Mouse (Mus musculus) heart, adult 11 months (tissue): ENCODE measurements around the gene Dgcr6.
"Not testable (repeated sequence)": the region's sequence is repeated elsewhere in the genome, so short reads cannot be mapped to it uniquely, and the experiment has no call there.

Experiments used
- DNase-seq: peaks from one replicate; pipeline ENCODE4 v3.0.0; 2022

Gene Dgcr6

DNA sequence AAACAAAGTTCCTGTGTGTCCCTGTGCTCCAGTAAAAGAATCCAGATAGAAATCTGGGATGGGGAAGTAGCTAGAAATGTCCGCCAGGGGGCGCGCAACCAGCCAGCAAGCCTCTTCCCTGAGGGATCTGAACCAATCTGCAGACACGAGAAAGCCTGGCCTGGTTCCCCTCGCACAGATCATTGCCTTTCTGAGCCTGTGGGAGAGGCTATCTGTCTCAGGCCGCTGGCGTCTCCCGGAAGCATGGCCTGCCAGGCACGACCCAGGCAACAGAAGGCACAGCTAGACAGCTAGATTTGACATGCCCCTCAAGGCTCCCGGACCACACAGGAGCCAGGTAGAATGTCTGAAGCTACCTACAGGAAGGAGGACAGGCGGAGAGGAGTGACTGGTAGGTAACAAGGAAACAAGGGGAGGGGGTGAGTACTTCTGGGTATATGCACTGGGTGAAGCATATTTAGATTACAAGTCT is at the start of gene Dgcr6:
Gene Dgcr6 (plus strand): TSS at position 130 of the 472 bp plus-strand sequence.
- DNase-seq, result peak; percentile 95

GRCm38 (mm10) chr16:18004589-18004988 is 48.1 kb upstream of the Dgcr6 start:
- no peak for DNase-seq

- no peak for DNase-seq
Measured at GRCm38 (mm10) chr16:18007083-18007482, 45.6 kb upstream of the Dgcr6 start.

DNA sequence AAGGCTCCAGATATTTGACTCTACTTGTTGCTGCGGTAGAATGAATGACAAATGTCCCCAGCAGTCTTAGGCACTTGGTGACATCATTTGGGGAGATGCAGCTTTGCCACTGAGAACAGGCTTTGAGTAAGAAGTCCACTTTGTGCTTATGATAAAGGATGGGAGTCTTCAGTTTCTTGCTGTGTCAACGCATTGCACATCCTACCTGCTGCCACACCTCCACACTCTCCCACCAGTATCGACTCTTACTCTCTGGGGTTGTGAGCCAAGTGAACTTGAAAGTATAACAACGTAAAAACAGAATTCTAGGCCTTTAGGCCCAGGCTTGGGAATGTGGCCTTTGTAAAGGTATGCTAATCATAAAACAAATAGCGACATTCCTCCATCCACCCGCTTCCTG is 41.6 kb upstream of the Dgcr6 start:
- no peak for DNase-seq

DNA sequence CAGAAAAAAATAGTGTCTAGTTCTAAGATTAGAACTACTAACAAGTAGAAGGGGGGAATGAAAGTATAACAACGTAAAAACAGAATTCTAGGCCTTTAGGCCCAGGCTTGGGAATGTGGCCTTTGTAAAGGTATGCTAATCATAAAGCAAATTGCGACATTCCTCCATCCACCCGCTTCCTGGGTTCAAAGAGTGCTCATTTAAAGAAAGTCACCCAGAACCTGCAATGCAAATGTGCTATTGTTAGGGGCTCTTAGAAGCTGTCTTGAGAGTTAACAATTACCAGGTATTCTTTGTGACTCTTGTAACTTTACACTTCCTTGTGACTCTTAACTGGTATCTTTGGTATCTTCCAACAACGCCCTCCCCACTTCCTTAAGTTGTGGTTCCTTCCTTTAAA is 36.2 kb upstream of the Dgcr6 start:
- not testable (repeated sequence) for DNase-seq

DNA sequence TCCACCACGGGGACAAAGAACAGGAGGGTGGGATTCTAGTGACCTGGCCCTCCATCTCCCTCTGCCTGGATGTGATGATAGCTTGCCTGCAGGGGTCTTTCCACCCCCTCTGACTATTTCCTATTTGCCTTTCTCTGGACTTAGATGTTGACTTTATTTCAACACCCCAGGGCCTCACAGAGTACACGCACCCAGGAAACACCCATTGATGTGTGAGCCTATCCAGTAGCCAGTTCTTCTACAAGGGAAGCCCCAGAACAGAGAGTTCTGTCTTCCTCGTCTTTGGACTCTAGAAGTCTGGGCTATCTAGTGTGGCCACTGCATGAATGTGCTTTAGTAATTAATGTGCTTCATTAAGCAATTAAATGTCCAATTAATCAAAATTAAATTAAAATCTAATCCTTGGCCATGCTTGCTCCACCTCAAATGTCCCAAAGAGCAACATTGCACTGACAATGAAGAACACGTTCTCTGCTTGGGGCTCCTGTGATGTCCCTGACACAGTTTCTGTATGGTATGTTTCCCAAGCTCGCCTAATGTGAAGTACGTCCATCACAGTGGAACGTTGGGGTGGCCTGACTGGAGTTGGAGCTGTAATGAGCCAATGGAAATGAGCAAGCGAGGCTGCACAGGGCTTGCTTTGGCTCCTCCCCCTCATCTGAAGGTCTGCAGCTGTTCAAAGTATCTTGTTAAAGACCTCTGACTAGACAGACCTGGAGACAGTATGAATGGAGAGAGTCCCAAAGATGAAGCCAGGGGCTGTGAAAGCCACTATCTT is 29.7 kb upstream of the Dgcr6 start:
- no peak for DNase-seq

DNA sequence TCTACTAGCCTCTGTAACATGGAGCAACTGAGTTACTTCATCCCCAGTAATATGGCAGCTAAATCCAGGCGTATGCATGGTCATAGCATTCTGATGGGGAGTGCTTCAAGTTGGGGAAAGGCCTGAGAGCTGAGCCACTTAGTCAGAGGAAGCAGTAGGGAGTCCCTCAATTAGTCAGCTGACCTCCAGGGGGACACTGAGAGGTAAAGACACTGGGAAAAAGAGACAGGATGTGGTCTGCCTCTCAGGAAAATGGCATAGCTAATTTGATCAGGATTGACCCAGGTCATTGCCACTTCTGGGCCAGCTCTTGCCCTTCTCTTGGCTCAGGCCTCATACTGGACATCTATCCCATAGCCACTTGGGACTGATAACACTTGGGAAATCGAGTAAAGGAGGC is 25.3 kb upstream of the Dgcr6 start:
- DNase-seq, result no peak

DNA sequence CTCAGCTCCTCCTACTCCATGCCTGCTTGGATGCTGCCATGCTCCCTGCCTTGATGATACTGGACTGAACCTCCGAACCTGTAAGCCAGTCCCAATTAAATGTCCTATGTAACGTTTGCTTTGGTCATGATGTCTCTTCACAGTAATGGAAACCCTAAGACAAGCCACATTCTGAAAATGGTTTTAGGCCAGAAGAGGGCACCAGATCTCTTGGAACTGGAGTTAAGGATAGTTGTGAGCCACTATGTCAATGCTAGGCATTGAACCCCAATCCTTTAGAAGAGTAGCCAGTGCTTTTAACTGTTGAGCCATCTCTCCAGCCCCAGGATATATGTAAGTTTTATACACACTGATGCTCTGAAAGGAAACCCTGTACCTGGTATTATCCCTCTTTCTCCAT is 20.9 kb upstream of the Dgcr6 start:
- no peak for DNase-seq

DNA sequence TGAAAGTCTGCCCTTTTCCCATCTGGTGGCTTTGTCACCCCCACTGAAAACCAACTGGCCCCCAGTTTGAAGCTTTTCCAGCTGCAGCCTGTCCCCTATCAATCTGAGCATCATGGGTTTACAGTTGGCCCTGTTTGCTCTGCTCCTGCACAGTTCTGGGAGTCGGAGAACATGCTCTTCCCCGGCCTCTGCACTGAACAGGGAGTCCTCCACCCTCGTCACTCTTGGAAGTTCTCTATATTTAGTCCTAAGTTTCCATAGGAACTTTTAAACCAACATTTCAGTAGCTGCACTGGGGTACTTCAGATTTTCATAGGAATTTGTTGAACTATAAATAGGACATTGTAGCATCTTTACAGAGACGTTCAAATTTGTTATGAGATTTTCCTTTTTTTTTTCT is 19.4 kb upstream of the Dgcr6 start:
- DNase-seq, result no peak

DNA sequence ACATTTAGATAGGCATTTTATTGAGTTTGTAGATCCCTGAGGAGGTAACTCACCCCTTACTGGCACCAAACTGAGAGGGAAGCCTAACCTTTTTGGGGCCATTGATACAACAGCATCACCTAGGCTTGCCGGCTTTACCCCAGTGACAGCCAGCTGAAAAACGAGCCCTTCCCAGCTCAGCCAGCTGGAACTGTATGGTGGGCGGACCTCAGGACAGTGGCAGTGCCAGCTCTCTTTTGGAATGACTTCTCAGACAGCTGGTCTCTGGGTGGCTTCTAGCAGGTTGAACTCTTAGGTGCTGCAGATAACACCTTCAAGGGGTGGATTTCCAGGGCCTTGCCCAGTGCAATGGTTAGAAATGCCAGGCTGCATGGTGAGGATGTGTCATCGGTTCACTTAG is 18.4 kb upstream of the Dgcr6 start:
- DNase-seq, result no peak

- peak; percentile 89 for DNase-seq
Measured at GRCm38 (mm10) chr16:18036425-18036955, 16.2 kb upstream of the Dgcr6 start.

- DNase-seq, result no peak
Measured at GRCm38 (mm10) chr16:18037025-18037424, 15.6 kb upstream of the Dgcr6 start.

GRCm38 (mm10) chr16:18044991-18045390 is 7.7 kb upstream of the Dgcr6 start:
- no peak for DNase-seq

GRCm38 (mm10) chr16:18047660-18048059 is 5.0 kb upstream of the Dgcr6 start:
- no peak for DNase-seq

DNA sequence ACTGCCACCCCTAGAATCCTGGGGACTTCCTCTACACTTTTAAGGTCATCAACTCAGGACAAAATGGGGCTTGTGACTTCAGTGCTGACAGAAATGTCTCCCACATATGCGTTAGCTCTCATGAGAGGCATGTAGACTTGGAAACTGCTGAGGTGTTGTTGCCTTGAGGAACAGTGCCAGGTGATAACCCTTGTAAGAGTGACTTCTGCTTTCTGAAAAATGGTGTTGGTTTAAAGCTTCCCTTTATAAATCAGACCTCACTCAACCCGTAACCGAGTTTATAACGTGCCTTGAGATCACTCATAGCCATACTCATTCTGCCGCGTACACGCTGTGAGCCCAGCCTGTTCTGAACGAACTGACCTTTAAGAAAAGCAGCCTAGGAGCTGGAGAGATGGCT is 4.6 kb upstream of the Dgcr6 start:
- DNase-seq, result no peak

DNA sequence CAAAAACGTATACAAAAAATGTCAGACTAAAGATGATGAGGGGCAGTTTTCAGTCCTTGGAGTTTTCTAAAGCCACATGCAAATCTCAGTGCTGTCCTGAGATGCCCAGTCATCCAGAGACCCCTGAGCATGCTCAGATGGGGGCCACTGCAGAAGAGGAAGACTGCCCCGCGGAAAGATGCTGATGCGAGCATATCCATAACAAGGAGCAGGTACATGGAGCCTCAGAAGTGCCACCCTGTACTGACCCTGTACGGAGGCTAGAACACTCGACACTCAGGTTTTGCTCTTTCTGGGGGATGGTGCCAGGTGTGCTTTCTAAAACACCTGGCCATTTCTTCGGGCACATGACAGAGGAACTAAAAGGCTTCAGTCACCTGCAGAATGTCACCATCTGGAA is 338 bp upstream of the Dgcr6 start:
- DNase-seq, result no peak

- DNase-seq, result no peak
Measured at GRCm38 (mm10) chr16:18056215-18056614, 3.6 kb downstream of the Dgcr6 start.

DNA sequence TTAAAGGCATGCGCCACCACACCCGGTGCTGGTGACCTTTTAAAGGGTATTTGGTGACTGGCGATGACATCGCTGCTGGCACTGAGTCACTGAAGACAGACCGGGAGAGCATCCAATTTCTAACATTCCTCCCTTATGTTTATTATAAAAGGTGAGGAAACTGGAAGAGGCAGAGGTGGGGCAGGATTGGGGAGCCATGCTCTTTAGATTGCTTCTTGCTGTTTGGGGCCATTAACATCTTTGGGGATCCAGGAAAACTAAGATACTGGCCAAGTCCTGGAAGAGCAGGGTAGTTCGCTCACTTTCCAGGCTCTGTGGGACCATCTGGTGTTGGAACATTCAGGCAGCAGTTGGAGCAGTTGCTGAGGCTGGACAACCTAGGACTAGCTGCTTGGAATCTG is 5.7 kb downstream of the Dgcr6 start:
- DNase-seq, result no peak

- DNase-seq, result no peak
Measured at GRCm38 (mm10) chr16:18059243-18059642, 6.6 kb downstream of the Dgcr6 start.

- no peak for DNase-seq
Measured at GRCm38 (mm10) chr16:18061201-18061600, 8.5 kb downstream of the Dgcr6 start.

DNA sequence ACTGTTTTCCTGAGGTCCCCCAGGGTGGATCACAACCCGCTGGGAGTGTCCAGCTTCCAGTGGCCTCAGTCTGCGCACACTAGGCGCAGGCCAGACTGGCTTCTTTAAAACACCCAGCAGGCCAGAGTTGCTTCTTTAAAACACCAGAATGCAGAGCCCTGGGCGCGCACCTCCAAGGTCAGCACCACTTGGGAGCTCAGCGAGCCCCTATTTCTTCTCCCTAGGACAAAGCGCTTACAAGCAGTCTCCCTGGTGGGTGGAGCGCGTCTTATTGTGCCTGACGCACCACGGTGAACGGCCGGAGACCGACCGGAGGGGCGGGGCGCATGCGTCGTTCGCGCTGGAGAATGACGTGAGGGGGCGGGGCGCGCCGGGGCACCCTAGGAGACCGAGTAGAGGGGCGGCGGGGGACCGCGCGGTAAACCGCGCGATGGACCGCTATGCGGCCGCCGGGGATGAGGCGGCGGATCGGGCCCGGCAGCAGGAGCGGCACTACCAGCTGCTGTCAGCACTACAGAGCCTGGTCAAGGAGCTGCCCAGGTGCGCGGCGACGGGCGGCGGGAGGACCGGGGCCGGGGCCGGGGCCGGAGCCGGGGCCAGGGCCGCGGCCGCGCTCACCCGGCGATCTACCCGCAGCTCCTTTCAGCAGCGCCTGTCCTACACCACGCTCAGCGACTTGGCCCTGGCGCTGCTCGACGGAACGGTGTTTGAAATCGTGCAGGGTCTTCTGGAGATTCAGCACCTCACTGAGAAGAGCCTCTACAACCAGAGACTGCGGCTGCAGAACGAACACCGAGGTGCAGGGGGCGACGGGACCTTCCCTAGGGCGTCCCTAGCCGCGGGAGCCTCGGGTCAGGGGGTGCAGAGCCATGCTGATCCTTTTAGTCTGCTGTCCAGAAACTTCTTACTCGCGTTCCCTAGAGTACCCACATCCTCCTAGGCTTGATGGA is 13.7 kb downstream of the Dgcr6 start:
- peak; percentile 99 for DNase-seq

DNA sequence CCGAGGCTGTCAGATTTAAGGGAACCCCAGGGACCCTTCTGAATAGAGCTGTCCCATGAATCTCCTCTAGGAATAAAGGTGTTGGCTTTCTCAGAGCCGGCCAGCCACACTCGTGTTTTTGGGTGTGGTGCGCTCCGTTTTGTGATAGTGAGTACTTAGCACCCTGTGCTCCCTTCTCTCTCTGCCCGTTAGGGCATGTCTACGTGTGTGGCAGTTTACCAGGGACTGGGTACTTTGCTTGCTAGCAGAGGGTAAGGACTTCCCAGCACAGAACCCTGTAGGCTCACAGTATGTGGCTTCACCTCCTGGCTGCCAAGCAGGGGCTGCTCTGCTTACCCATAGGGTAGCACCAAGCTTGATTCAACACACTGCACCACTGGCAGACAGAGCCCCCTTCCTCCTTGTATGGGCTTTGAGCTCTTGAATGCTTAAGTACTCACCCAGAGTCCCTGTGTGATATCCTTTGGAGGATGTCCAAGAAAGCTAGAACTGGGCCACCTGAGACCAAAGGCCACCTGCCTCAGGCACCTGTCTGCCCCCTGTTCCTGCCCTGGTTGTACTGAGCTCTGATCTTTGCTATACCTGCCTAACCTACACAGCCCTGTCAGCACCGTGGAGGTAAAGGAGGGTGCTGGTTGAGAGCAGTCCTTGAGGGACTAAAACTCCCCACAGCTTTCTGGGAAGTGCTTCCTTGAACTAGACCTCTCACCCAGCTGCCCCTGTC is 16.2 kb downstream of the Dgcr6 start:
- DNase-seq, result peak; percentile 88

DNA sequence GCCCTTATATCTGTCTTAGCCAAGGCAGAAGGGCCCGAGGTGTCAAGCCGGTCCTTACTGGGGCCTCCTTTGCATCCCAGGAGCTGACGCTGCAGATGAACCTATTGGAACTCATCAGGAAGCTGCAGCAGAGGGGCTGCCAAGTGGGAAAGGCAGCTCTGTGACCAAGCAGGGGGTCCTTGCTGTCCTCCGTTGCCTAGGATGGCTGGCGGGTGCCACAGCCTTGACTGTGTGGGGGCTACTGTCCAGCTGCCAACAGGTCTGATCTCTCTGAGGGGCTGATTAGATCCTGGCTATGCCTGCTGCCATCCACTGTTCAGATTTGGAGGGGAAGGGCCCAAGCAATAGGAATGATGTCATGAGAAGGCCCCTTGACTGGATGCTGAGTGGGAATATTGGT is 18.1 kb downstream of the Dgcr6 start:
- DNase-seq, result peak; percentile 90
